Mouse (Mus musculus) bone marrow macrophage, adult 2 months (primary cell): ENCODE data around the gene Pi16. TPM values are rescaled to one million over a fixed set of nuclear protein-coding genes. Genes with fewer than 3 reads are reported as not detected.

ENCODE experiments used
- H3K27ac ChIP-seq: 2 replicates; pipeline ENCODE4 v1.5.1; 2012; ENCODE audit warnings: low read depth, low read length; ENCODE audit not compliant: insufficient read depth
- H3K4me1 ChIP-seq: 2 replicates; pipeline ENCODE4 v1.6.1; 2012; ENCODE audit warnings: low read length; ENCODE audit not compliant: control insufficient read depth, insufficient read depth
- H3K4me3 ChIP-seq: 2 replicates; pipeline ENCODE4 v1.5.1; 2012; ENCODE audit warnings: mild to moderate bottlenecking, low read length, moderate library complexity; ENCODE audit not compliant: insufficient read depth
- CTCF ChIP-seq: IDR thresholded peaks from 2 replicates; pipeline ENCODE4 v1.5.1; 2012; ENCODE audit warnings: low read depth, mild to moderate bottlenecking, low read length, moderate library complexity
- POLR2A ChIP-seq: IDR thresholded peaks from 2 replicates; pipeline ENCODE4 v1.6.1; 2012; ENCODE audit warnings: mild to moderate bottlenecking, low read depth, low read length, borderline replicate concordance
- polyA plus RNA-seq: library from polyadenylated mRNA; stranded (reverse); fragments of >200 nt; gene quantifications from 2 replicates; pipeline ENCODE4 v1.2.4, GENCODE M21; 2012; ENCODE audit not compliant: missing spikeins, insufficient read depth, insufficient read length

The Pi16 gene
- polyA plus RNA-seq, 1 experiment = not detected

GRCm38 (mm10) chr17:29330221-29330620 is 12.7 kb downstream of the Pi16 start:
- Histone ChIP-seq H3K4me3 (no peak overlapping the region), H3K27ac (no peak overlapping the region), H3K4me1 (no peaks in the 10 kb centered on the region)
- TF ChIP-seq CTCF (no peak), POLR2A (no peak)

GRCm38 (mm10) chr17:29330671-29331410 is 13.4 kb downstream of the Pi16 start:
- Histone ChIP-seq H3K4me3 (no peak overlapping the region), H3K27ac (no peak overlapping the region), H3K4me1 (no peaks in the 10 kb centered on the region)
- TF ChIP-seq POLR2A = no peak
- no peak for TF ChIP-seq CTCF

- no peak overlapping the region for H3K27ac ChIP-seq
- TF ChIP-seq CTCF = no peak
- no peak overlapping the region for H3K4me3 ChIP-seq
- no peaks in the 10 kb centered on the region for H3K4me1 ChIP-seq
Measured at GRCm38 (mm10) chr17:29332186-29332685, 14.8 kb downstream of the Pi16 start.

- TF ChIP-seq CTCF = no peak
- TF ChIP-seq POLR2A = no peak
- Histone ChIP-seq H3K27ac (no peak overlapping the region), H3K4me3 (no peak overlapping the region), H3K4me1 (no peaks in the 10 kb centered on the region)
Measured at GRCm38 (mm10) chr17:29336266-29336990, 18.9 kb downstream of the Pi16 start.

- no peak for TF ChIP-seq POLR2A
- no peak for TF ChIP-seq CTCF
- Histone ChIP-seq H3K4me1 (peaks cover 8% of the 10 kb centered on the region; the same call in 1 of the 2 replicates), H3K27ac (no peak overlapping the region), H3K4me3 (no peak overlapping the region)
Measured at GRCm38 (mm10) chr17:29337979-29338823, 20.7 kb downstream of the Pi16 start.

GRCm38 (mm10) chr17:29339170-29339768 is 21.8 kb downstream of the Pi16 start:
- Histone ChIP-seq H3K27ac (no peak overlapping the region), H3K4me3 (no peak overlapping the region), H3K4me1 (peaks cover 8% of the 10 kb centered on the region; the same call in 1 of the 2 replicates)
- TF ChIP-seq CTCF (no peak), POLR2A (no peak)

- H3K27ac ChIP-seq = no peak overlapping the region
- TF ChIP-seq POLR2A (no peak), CTCF (no peak)
- peaks cover 8% of the 10 kb centered on the region; the same call in 1 of the 2 replicates for H3K4me1 ChIP-seq
- H3K4me3 ChIP-seq = no peak overlapping the region
Measured at GRCm38 (mm10) chr17:29340406-29341261, 23.2 kb downstream of the Pi16 start.

- Histone ChIP-seq H3K4me1 (peaks cover 18% of the 10 kb centered on the region), H3K27ac (peak overlapping the region; percentile 18; the same call in 1 of the 2 replicates), H3K4me3 (no peak overlapping the region)
- TF ChIP-seq CTCF = no peak
- TF ChIP-seq POLR2A = no peak
Measured at GRCm38 (mm10) chr17:29341591-29342003, 24.1 kb downstream of the Pi16 start.
